Mouse (Mus musculus) lung, embryonic 14.5 days (tissue): ENCODE results near the gene Abcf1. TPM values are rescaled to one million over a fixed set of nuclear protein-coding genes. Genes with fewer than 3 reads are reported as not detected.

Experiments
- ATAC-seq: fragments of 200-750 bp; cut with Nextera tagmentation; 2 replicates; pipeline ENCODE4 v1.8.0; 2017; ENCODE audit warnings: mild to moderate bottlenecking, moderate TSS enrichment, moderate library complexity; ENCODE audit not compliant: insufficient read depth
- DNase-seq: peaks from one replicate; pipeline ENCODE4 v3.0.0-alpha.2; 2015
- H3K27ac ChIP-seq: fragments of 300-500 bp; sonication (generic); 2 replicates; pipeline ENCODE4 v1.5.1; 2014; ENCODE audit warnings: low read depth, mild to moderate bottlenecking, moderate library complexity
- H3K27me3 ChIP-seq: fragments of 300-500 bp; sonication (generic); 2 replicates; pipeline ENCODE4 v1.6.1; 2014; ENCODE audit warnings: low read length, control low read depth; ENCODE audit not compliant: insufficient read depth
- H3K36me3 ChIP-seq: fragments of 300-500 bp; sonication (generic); 2 replicates; pipeline ENCODE4 v1.6.1; 2014; ENCODE audit warnings: control low read depth; ENCODE audit not compliant: insufficient read depth
- H3K4me1 ChIP-seq: fragments of 300-500 bp; sonication (generic); 2 replicates; pipeline ENCODE4 v1.6.1; 2014; ENCODE audit warnings: antibody characterized with exemption, control low read depth; ENCODE audit not compliant: insufficient read depth
- H3K4me2 ChIP-seq: fragments of 300-500 bp; sonication (generic); 2 replicates; pipeline ENCODE4 v1.6.1; 2014; ENCODE audit warnings: mild to moderate bottlenecking
- H3K4me3 ChIP-seq: fragments of 300-500 bp; sonication (generic); 2 replicates; pipeline ENCODE4 v1.5.1; 2014; ENCODE audit warnings: low read depth, low read length
- H3K9ac ChIP-seq: fragments of 300-500 bp; sonication (generic); 2 replicates; pipeline ENCODE4 v1.6.1; 2014
- H3K9me3 ChIP-seq: fragments of 300-500 bp; sonication (generic); 2 replicates; pipeline ENCODE4 v1.6.1; 2016; ENCODE audit warnings: low read depth, low read length, control low read depth
- CTCF ChIP-seq: IDR thresholded peaks from 2 replicates; pipeline ENCODE4 v1.5.1; 2016; ENCODE audit warnings: antibody characterized with exemption, low read depth
- WGBS: fragments of 180-500 bp; shearing (Covaris S2); extraction: QIAGEN DNeasy Blood & Tissue Kit; methylation state at CpG from one replicate; pipeline ENCODE4 v1.1.7; 2014; 5-methylcytosine and 5-hydroxymethylcytosine counted together
- polyA plus RNA-seq: library from polyadenylated mRNA; unstranded; fragments of >200 nt; fragmentation: Nextera tagmentation; extraction: Ambion mirVana; gene quantifications from 2 replicates; pipeline ENCODE4 v1.2.1, GENCODE M21; 2014

The Abcf1 gene
- polyA plus RNA-seq, 1 experiment from 2014 or later: 86.6 TPM

DNA sequence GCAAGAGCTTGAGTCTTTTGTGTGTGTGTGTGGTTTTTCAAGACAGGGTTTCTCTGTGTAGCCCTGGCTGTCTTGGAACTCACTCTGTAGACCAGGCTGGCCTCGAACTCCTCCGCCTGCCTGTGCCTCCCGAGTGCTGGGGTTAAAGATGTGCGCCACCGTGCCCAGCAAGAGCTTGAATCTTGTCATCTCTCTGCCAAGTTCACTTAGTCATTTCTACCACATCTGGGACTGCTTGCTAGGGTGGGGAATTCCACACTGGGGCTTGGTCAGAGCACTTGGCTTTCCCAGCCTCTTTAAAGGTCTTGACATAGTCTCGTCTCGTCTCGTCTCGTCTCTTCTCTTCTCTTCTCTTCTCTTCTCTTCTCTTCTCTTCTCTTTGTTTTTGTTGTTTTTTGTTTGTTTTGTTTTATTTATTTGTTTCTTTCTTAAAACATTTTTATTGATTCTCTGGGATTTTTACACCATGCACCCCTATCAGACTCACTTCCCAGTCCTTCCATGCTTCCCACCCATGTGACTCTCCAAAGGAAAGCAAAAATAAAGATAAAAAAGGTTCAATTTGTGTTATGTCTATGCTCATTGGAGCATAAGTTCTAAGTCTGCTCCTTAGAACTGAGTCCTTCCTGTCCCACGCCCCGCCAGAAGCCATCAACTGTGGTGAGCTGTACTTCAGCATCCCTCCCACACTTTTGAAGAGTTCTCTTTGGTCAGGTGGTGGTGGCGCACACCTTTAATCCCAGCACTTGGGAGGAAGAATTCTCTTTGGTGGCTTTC, 31.7 kb upstream of the Abcf1 start:
- Histone ChIP-seq H3K9ac (no peak overlapping the region), H3K4me2 (no peak overlapping the region), H3K36me3 (no peaks in the 10 kb centered on the region), H3K4me1 (no peaks in the 10 kb centered on the region), H3K27ac (no peak overlapping the region), H3K9me3 (no peaks in the 10 kb centered on the region), H3K27me3 (no peaks in the 10 kb centered on the region), H3K4me3 (no peak overlapping the region)
- ATAC-seq (no peak), DNase-seq (no peak)
- no peak for TF ChIP-seq CTCF
- WGBS: 92% methylated on average over 12 of the region's 12 CpGs

DNA sequence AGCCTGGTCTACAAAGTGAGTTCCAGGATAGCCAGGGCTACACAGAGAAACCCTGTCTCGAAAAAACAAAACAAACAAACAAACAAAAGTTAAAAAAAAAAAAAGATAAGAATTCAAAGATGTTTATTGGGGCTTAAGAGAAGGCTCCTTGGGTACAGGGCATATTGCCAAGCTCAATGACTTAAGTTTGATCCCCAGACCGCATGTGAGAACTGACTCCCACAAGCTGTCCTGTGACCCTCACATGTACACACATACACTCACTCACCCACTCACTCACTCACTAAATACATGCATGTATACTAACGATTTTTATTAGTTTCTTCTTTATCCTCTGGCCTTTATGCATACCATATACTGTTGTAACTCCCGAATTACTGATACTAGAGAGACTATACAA, 30.8 kb upstream of the Abcf1 start:
- Histone ChIP-seq H3K36me3 (no peaks in the 10 kb centered on the region), H3K9me3 (no peaks in the 10 kb centered on the region), H3K4me2 (no peak overlapping the region), H3K4me1 (no peaks in the 10 kb centered on the region), H3K4me3 (no peak overlapping the region), H3K27me3 (no peaks in the 10 kb centered on the region), H3K27ac (no peak overlapping the region), H3K9ac (no peak overlapping the region)
- ATAC-seq (no peak), DNase-seq (no peak)
- no peak for TF ChIP-seq CTCF
- 66% methylated on average over 4 of the region's 4 CpGs for WGBS

DNA sequence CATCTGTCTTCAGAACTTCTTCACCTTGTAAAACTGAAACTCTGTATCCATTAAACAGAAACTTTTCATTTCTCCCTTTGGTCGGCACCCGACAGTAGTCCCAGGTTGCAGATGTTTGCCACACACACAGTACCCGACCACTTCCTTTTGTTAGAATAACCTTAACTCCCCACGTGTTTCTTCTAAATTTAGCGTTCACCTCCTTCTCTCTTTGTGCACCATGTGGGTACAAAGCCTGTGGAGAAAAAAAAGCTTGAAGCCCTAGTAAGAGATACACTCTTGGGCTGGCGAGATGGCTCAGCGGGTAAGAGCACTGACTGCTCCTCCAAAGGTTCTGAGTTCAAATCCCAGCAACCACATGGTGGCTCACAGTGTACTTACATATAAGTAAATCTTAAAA, 29.8 kb upstream of the Abcf1 start:
- DNase-seq: no peak
- Histone ChIP-seq H3K4me2 (no peak overlapping the region), H3K4me3 (no peak overlapping the region), H3K36me3 (no peaks in the 10 kb centered on the region), H3K27me3 (no peaks in the 10 kb centered on the region), H3K9me3 (no peaks in the 10 kb centered on the region), H3K9ac (no peak overlapping the region), H3K27ac (no peak overlapping the region), H3K4me1 (no peaks in the 10 kb centered on the region)
- WGBS: 78% methylated on average over 7 of the region's 7 CpGs
- ATAC-seq: no peak
- no peak for TF ChIP-seq CTCF

DNA sequence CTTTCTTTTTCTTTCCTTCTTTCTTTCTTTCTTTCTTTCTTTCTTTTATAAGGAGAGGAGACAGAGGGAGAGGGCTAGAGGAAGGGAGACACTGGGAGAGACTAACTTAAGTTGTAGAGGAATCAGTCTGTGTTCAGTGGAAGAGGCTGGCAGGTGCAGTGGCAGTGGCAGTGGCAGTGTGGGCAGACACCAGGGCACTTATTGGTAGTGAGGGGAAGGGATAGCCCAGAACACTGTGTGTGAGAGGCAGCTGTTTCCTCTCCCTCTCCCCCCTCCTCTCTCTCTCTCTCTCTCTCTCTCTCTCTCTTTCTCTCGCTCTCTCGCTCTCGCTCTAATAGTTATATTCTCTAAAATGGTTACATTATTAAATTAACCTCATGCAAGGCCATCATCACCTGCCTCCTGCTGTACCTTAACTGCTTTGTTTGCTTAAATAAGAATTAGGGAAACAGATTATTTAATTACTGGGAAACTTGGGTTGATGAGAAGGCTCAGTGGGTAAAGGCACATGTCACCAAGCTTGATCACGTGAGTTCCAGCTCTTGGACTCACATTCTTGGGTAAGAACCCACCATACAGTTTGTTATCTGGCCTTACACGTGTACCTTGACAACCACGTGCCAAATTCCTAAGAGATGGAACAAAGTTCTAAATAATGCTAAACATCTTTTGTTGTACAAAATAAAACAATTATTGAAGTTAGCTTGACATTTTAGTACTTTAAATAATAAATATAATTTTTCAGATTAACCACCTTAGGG, 29.2 kb upstream of the Abcf1 start:
- DNase-seq (no peak), ATAC-seq (no peak)
- no peak overlapping the region for H3K9ac ChIP-seq
- WGBS: 81% methylated on average over 6 of the region's 6 CpGs
- H3K9me3 ChIP-seq: no peaks in the 10 kb centered on the region
- no peak overlapping the region for H3K4me3 ChIP-seq
- no peaks in the 10 kb centered on the region for H3K27me3 ChIP-seq
- TF ChIP-seq CTCF: no peak
- H3K36me3 ChIP-seq: no peaks in the 10 kb centered on the region
- H3K4me2 ChIP-seq: no peak overlapping the region
- no peak overlapping the region for H3K27ac ChIP-seq
- H3K4me1 ChIP-seq: no peaks in the 10 kb centered on the region

DNA sequence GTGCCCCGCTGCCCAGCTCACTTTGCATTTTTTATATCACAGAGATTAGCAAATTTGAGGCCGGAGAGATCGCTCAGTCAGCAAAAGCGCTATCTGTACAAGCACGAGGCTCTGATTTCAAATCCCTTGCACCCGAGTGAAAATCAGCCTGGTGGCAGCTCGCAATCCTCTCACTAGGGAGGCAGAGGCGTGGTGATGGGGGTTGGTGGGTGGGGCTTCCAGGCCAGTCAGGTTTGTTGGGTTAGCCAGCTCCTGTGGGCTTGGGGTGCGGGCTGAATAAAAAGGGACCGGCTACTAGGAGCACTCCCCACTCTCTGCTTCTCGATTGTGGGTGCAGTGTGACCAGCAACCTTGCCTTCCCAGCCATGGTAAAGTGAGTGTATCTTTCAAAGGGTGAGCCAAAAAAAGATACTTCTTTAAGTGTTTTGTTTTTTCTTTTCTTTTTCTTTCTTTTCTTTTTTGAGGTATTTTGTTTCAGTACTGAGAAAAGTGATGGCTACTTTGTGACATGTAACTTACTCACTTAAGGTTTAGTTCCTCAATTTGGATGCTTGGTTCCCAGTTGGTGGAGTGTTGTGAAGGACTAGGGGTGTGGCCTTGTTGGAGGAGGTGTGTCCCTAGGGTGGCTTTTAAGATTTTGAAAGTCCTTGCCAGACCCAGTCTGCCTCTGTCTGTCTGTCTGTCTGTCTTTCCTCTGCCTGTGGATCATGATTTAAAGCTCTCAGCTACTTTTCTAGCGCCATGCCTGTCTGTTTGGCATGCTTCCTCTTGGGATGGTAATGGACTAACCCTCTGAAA, 28.4 kb upstream of the Abcf1 start:
- Histone ChIP-seq H3K27ac (no peak overlapping the region), H3K9me3 (no peaks in the 10 kb centered on the region), H3K4me3 (no peak overlapping the region), H3K27me3 (no peaks in the 10 kb centered on the region), H3K9ac (no peak overlapping the region), H3K36me3 (no peaks in the 10 kb centered on the region), H3K4me2 (peak overlapping the region; percentile 24; the same call in 1 of the 2 replicates), H3K4me1 (no peaks in the 10 kb centered on the region)
- TF ChIP-seq CTCF: no peak
- WGBS: 46% methylated on average over 12 of the region's 12 CpGs
- DNase-seq (peak; percentile 13), ATAC-seq (no peak)

DNA sequence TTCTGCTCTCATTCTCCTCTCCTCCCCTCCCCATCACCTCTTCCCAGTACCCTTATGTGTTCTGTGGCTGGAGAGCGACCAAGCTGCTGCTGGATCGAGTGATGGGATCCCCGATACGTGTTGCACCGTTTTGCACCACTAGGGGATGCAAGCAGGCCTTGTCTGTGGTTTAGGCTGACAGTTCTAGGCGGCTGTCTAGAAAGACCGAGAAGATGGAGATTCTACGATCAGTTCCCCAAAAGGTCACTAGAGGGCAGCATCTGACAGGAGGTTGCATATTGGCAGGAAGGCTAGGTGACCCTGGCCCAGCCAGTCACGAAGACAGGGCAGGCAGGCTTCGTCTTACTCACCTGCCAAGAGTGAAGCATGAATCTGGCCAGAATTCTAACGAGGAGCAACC, 27.4 kb upstream of the Abcf1 start:
- Histone ChIP-seq H3K4me2 (no peak overlapping the region), H3K9me3 (no peaks in the 10 kb centered on the region), H3K27me3 (no peaks in the 10 kb centered on the region), H3K36me3 (no peaks in the 10 kb centered on the region), H3K27ac (no peak overlapping the region), H3K4me3 (no peak overlapping the region), H3K9ac (no peak overlapping the region), H3K4me1 (no peaks in the 10 kb centered on the region)
- peak; percentile 76 for ATAC-seq
- WGBS: 1% methylated on average over 11 of the region's 11 CpGs
- peak; percentile 99 for DNase-seq
- TF ChIP-seq CTCF: peak; percentile 100

DNA sequence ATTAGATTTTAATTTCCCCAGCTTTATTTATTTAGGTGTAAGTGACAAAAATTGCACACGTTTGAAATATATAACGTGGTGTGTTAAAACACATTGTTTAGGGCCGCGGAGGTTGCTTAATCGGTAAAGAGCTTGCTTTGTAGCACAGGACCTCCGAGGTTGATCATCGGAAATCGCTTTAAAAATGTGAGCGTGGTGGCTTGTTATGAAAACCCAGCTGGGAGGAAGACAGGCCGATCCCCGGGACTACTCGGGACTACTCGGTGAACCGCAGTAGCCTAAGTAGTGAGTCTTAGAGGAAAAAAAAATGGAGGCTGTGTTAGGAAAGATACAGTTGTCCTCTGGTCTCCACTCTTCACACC, 25.3 kb upstream of the Abcf1 start:
- DNase-seq: peak; percentile 32

More for the DNA sequence above, 25.3 kb upstream of the Abcf1 start:
- peak overlapping the region; percentile 61 for H3K9ac ChIP-seq
- peak overlapping the region; percentile 51 for H3K4me3 ChIP-seq
- H3K9me3 ChIP-seq: no peaks in the 10 kb centered on the region
- H3K36me3 ChIP-seq: no peaks in the 10 kb centered on the region
- no peak overlapping the region for H3K27ac ChIP-seq
- 1% methylated on average over 14 of the region's 14 CpGs for WGBS
- no peak for TF ChIP-seq CTCF
- H3K4me1 ChIP-seq: no peaks in the 10 kb centered on the region
- H3K27me3 ChIP-seq: no peaks in the 10 kb centered on the region
- no peak for ATAC-seq
- peak overlapping the region; percentile 69 for H3K4me2 ChIP-seq
